Mouse (Mus musculus): ENCODE data around the gene Ltv1.

DNA sequence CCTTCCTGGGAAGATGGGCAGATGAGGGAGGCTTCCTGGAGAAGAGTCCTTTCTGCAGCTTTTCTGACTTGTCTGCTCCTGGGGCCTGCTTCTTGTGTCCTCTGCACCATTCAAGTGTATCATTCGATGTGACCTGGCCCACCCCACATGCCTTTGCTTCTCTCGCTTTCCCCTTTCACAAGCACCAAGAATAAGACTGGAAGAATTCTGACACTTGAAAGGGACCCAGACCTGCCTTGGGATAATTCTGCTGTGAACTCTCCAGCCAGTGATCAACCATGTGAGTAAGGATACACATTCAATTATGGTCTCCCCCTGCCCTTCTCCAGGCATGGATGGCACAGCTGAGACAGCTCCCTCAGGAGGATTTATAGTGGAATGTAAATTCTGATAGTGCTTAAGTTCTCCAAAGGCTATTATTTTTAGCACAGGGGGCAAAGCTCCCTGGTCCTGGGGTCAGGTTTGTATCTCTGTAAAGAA lies 40.2 kb upstream of the Ltv1 start:
- TF ChIP-seq CTCF (conservative IDR thresholded peaks at IDR 0.05; ENCODE audit: insufficient read depth, insufficient read length, low read depth, low read length) (no peak), POLR2A (IDR thresholded peaks at IDR 0.05; ENCODE audit: low read depth, low read length) (no peak)
